Mouse (Mus musculus): ENCODE results near the gene Gm17018.

Gene Gm17018

GRCm38 (mm10) chr19:45628649-45629048 lies 68.2 kb downstream of the Gm17018 start:
- no peak for DNase-seq

GRCm38 (mm10) chr19:45629219-45629618 lies 68.8 kb downstream of the Gm17018 start:
- DNase-seq = peak in 1 of 2 experiments; percentile 17

Measured in kidney, postnatal 25 days (tissue).